Mouse (Mus musculus): ENCODE measurements at regions not wholly inside any gene's neighbourhood (a gene's known extent, or its start where the extent isn't known, plus 50 kb on each side); places are given as distances from the start of the nearest gene placed in this dataset.

- H3K4me2 ChIP-seq (ENCODE audit: low read depth, severe bottlenecking): peak overlapping the region; percentile 0; the same call in 1 of the 2 replicates
- H3K27ac ChIP-seq (replicated peaks; ENCODE audit: low read depth, low read length): peak overlapping the region; percentile 31; the same call in 1 of the 2 replicates
- H3K27me3 ChIP-seq (ENCODE audit: control insufficient read depth, insufficient read depth, low read length): no peaks in the 10 kb centered on the region
- 20% methylated on average over 12 of the region's 12 CpGs for WGBS
- ATAC-seq (ENCODE audit: insufficient number of reproducible peaks, low FRiP score, low TSS enrichment, low read depth): peak; percentile 44; the same call in 1 of the 2 replicates
- no peaks in the 10 kb centered on the region for H3K36me3 ChIP-seq (ENCODE audit: control insufficient read depth, insufficient read depth, low read length)
- no peak overlapping the region for H3K4me3 ChIP-seq (ENCODE audit: low read depth, low read length)
- no peaks in the 10 kb centered on the region for H3K4me1 ChIP-seq (ENCODE audit: control insufficient read depth, insufficient read depth, low read length)
- H3K9ac ChIP-seq (ENCODE audit: low read length): no peak overlapping the region
- DNase-seq (ENCODE audit: low spot score): peak; percentile 45
- H3K9me3 ChIP-seq (ENCODE audit: control insufficient read depth, low read length): no peaks in the 10 kb centered on the region
Observed at GRCm38 (mm10) chr10:126144609-126145202, 178.7 kb downstream of the Lrig3 start.

GRCm38 (mm10) chr10:126157300-126157699, 191.3 kb downstream of the Lrig3 start:
- no peaks in the 10 kb centered on the region for H3K36me3 ChIP-seq (ENCODE audit: control insufficient read depth, insufficient read depth, low read length)
- H3K27ac ChIP-seq (replicated peaks; ENCODE audit: low read depth, low read length): no peak overlapping the region
- H3K27me3 ChIP-seq (ENCODE audit: control insufficient read depth, insufficient read depth, low read length): no peaks in the 10 kb centered on the region
- DNase-seq (ENCODE audit: low spot score) (no peak), ATAC-seq (ENCODE audit: insufficient number of reproducible peaks, low FRiP score, low TSS enrichment, low read depth) (no peak)
- no peak overlapping the region for H3K4me2 ChIP-seq (ENCODE audit: low read depth, severe bottlenecking)
- no peak overlapping the region for H3K9ac ChIP-seq (ENCODE audit: low read length)
- 84% methylated on average over 4 of the region's 4 CpGs for WGBS
- no peak overlapping the region for H3K4me3 ChIP-seq (ENCODE audit: low read depth, low read length)
- H3K9me3 ChIP-seq (ENCODE audit: control insufficient read depth, low read length): no peaks in the 10 kb centered on the region
- no peaks in the 10 kb centered on the region for H3K4me1 ChIP-seq (ENCODE audit: control insufficient read depth, insufficient read depth, low read length)

DNA sequence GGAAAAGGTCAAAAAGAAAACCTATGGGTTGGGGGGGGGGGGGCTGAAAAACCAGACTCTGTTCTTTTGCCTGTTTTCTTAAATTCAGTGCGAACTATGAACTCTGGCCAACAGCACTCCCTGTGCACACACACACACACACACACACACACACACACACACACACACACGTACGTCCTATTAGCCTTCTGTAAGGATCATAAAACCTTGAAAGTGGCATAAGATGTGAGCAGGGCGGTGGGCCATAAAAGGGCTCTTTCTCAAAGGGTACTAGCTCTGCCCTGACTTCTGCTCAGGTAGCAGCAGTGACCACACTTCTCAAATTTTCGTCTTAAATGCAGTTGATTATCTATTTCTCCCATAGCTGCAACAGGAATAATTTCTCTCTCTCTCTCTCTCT, 199.2 kb downstream of the Lrig3 start:
- Histone ChIP-seq H3K4me3 (ENCODE audit: low read depth, low read length) (no peak overlapping the region), H3K9ac (ENCODE audit: low read length) (no peak overlapping the region), H3K36me3 (ENCODE audit: control insufficient read depth, insufficient read depth, low read length) (no peaks in the 10 kb centered on the region), H3K9me3 (ENCODE audit: control insufficient read depth, low read length) (no peaks in the 10 kb centered on the region), H3K4me1 (ENCODE audit: control insufficient read depth, insufficient read depth, low read length) (no peaks in the 10 kb centered on the region), H3K27ac (replicated peaks; ENCODE audit: low read depth, low read length) (no peak overlapping the region), H3K27me3 (ENCODE audit: control insufficient read depth, insufficient read depth, low read length) (peaks cover 2% of the 10 kb centered on the region; the same call in 1 of the 2 replicates), H3K4me2 (ENCODE audit: low read depth, severe bottlenecking) (no peak overlapping the region)
- 61% methylated on average over 5 of the region's 5 CpGs for WGBS
- DNase-seq (ENCODE audit: low spot score): no peak
- no peak for ATAC-seq (ENCODE audit: insufficient number of reproducible peaks, low FRiP score, low TSS enrichment, low read depth)

GRCm38 (mm10) chr10:126169095-126169873, 203.3 kb downstream of the Lrig3 start:
- Histone ChIP-seq H3K4me1 (ENCODE audit: control insufficient read depth, insufficient read depth, low read length) (no peaks in the 10 kb centered on the region), H3K9ac (ENCODE audit: low read length) (no peak overlapping the region), H3K4me2 (ENCODE audit: low read depth, severe bottlenecking) (peak overlapping the region; percentile 10; the same call in 1 of the 2 replicates), H3K36me3 (ENCODE audit: control insufficient read depth, insufficient read depth, low read length) (no peaks in the 10 kb centered on the region), H3K27me3 (ENCODE audit: control insufficient read depth, insufficient read depth, low read length) (peaks cover 2% of the 10 kb centered on the region; the same call in 1 of the 2 replicates), H3K9me3 (ENCODE audit: control insufficient read depth, low read length) (no peaks in the 10 kb centered on the region), H3K4me3 (ENCODE audit: low read depth, low read length) (no peak overlapping the region; the same call in 1 of the 2 replicates), H3K27ac (replicated peaks; ENCODE audit: low read depth, low read length) (no peak overlapping the region)
- peak; percentile 73 for ATAC-seq (ENCODE audit: insufficient number of reproducible peaks, low FRiP score, low TSS enrichment, low read depth)
- no peak for DNase-seq (ENCODE audit: low spot score)
- WGBS: 61% methylated on average over 25 of the region's 25 CpGs

DNA sequence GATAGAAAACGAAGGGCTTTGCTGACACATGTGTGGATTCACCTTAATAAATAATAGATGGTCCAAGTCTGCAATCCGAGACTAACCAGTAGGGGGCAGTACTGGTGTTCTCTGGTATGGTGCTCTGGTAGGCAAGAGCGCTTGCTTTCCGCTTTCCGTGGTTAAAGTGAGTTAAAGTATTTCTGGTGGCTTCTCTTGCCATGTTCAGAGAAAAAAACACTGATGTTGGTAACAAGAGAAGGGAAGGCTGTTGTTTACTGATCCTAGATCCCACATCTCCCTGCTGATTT, 203.9 kb downstream of the Lrig3 start:
- Histone ChIP-seq H3K4me3 (ENCODE audit: low read depth, low read length) (no peak overlapping the region; the same call in 1 of the 2 replicates), H3K27me3 (ENCODE audit: control insufficient read depth, insufficient read depth, low read length) (peaks cover 2% of the 10 kb centered on the region; the same call in 1 of the 2 replicates), H3K4me2 (ENCODE audit: low read depth, severe bottlenecking) (no peak overlapping the region), H3K36me3 (ENCODE audit: control insufficient read depth, insufficient read depth, low read length) (no peaks in the 10 kb centered on the region), H3K4me1 (ENCODE audit: control insufficient read depth, insufficient read depth, low read length) (no peaks in the 10 kb centered on the region), H3K27ac (replicated peaks; ENCODE audit: low read depth, low read length) (no peak overlapping the region), H3K9me3 (ENCODE audit: control insufficient read depth, low read length) (no peaks in the 10 kb centered on the region), H3K9ac (ENCODE audit: low read length) (no peak overlapping the region)
- WGBS: 57% methylated on average over 5 of the region's 5 CpGs
- ATAC-seq (ENCODE audit: insufficient number of reproducible peaks, low FRiP score, low TSS enrichment, low read depth) (no peak), DNase-seq (ENCODE audit: low spot score) (peak; percentile 60)

- DNase-seq (ENCODE audit: low spot score): no peak
- ATAC-seq (ENCODE audit: insufficient number of reproducible peaks, low FRiP score, low TSS enrichment, low read depth): no peak
- WGBS: 86% methylated on average over 4 of the region's 4 CpGs
- Histone ChIP-seq H3K4me2 (ENCODE audit: low read depth, severe bottlenecking) (no peak overlapping the region), H3K9me3 (ENCODE audit: control insufficient read depth, low read length) (no peaks in the 10 kb centered on the region), H3K4me1 (ENCODE audit: control insufficient read depth, insufficient read depth, low read length) (no peaks in the 10 kb centered on the region), H3K9ac (ENCODE audit: low read length) (no peak overlapping the region), H3K4me3 (ENCODE audit: low read depth, low read length) (no peak overlapping the region), H3K36me3 (ENCODE audit: control insufficient read depth, insufficient read depth, low read length) (no peaks in the 10 kb centered on the region), H3K27me3 (ENCODE audit: control insufficient read depth, insufficient read depth, low read length) (no peaks in the 10 kb centered on the region), H3K27ac (replicated peaks; ENCODE audit: low read depth, low read length) (no peak overlapping the region)
Observed at GRCm38 (mm10) chr10:126176759-126177473, 210.9 kb downstream of the Lrig3 start.

GRCm38 (mm10) chr10:126182386-126182785, 216.4 kb downstream of the Lrig3 start:
- ATAC-seq (ENCODE audit: insufficient number of reproducible peaks, low FRiP score, low TSS enrichment, low read depth): no peak
- H3K4me3 ChIP-seq (ENCODE audit: low read depth, low read length): no peak overlapping the region
- DNase-seq (ENCODE audit: low spot score): no peak
- H3K4me1 ChIP-seq (ENCODE audit: control insufficient read depth, insufficient read depth, low read length): no peaks in the 10 kb centered on the region
- H3K9ac ChIP-seq (ENCODE audit: low read length): no peak overlapping the region
- no peaks in the 10 kb centered on the region for H3K9me3 ChIP-seq (ENCODE audit: control insufficient read depth, low read length)
- H3K4me2 ChIP-seq (ENCODE audit: low read depth, severe bottlenecking): no peak overlapping the region
- H3K27ac ChIP-seq (replicated peaks; ENCODE audit: low read depth, low read length): no peak overlapping the region
- H3K27me3 ChIP-seq (ENCODE audit: control insufficient read depth, insufficient read depth, low read length): no peaks in the 10 kb centered on the region
- WGBS: 89% methylated on average over 2 of the region's 2 CpGs
- H3K36me3 ChIP-seq (ENCODE audit: control insufficient read depth, insufficient read depth, low read length): no peaks in the 10 kb centered on the region

GRCm38 (mm10) chr10:126183961-126184360, 218.0 kb downstream of the Lrig3 start:
- no peak for DNase-seq (ENCODE audit: low spot score)
- ATAC-seq (ENCODE audit: insufficient number of reproducible peaks, low FRiP score, low TSS enrichment, low read depth): no peak
- H3K4me1 ChIP-seq (ENCODE audit: control insufficient read depth, insufficient read depth, low read length): no peaks in the 10 kb centered on the region
- H3K27me3 ChIP-seq (ENCODE audit: control insufficient read depth, insufficient read depth, low read length): no peaks in the 10 kb centered on the region
- no peak overlapping the region for H3K27ac ChIP-seq (replicated peaks; ENCODE audit: low read depth, low read length)
- no peak overlapping the region for H3K4me2 ChIP-seq (ENCODE audit: low read depth, severe bottlenecking)
- no peak overlapping the region for H3K4me3 ChIP-seq (ENCODE audit: low read depth, low read length)
- H3K36me3 ChIP-seq (ENCODE audit: control insufficient read depth, insufficient read depth, low read length): no peaks in the 10 kb centered on the region
- no peaks in the 10 kb centered on the region for H3K9me3 ChIP-seq (ENCODE audit: control insufficient read depth, low read length)
- H3K9ac ChIP-seq (ENCODE audit: low read length): no peak overlapping the region
- 73% methylated on average over 2 of the region's 2 CpGs for WGBS

All from limb, embryonic 11.5 days (tissue).